Mouse (Mus musculus) megakaryocyte, adult 5-6 weeks (primary cell): ENCODE data around the gene Xpo4. TPM values are rescaled to one million over a fixed set of nuclear protein-coding genes. Genes with fewer than 3 reads are reported as not detected.
A peak's percentile ranks its signal among the peaks of the same experiment; 100 is the strongest.
"Not testable (repeated sequence)": the region's sequence is repeated elsewhere in the genome, so short reads cannot be mapped to it uniquely, and the experiment has no call there.

Source experiments
- ATAC-seq: 2 replicates; pipeline ENCODE4 v1.8.0; 2016; ENCODE audit warnings: mild to moderate bottlenecking, inconsistent platforms; ENCODE audit not compliant: poor library complexity, severe bottlenecking
- total RNA-seq, 2 experiments: library from RNA; stranded (forward) in 1 of 2; stranded (reverse) in 1 of 2; fragments of 153-499, 151-499 nt in 1 of 2; fragments of 221-1000, 200-1000 nt in 1 of 2; gene quantifications; 2 replicates each; pipeline versions ENCODE4 v1.2.3 to v1.2.4; 2015 to 2017

Xpo4 gene
- 12.6 and 14.2 TPM in 2 replicates for total RNA-seq (2015)
- 17.1 and 19.6 TPM in 2 replicates for total RNA-seq (2017)

GRCm38 (mm10) chr14:57664822-57665627 is at the start of gene Xpo4:
Gene Xpo4, minus strand, starts transcription at chr14:57665430.
- ATAC-seq, result peak; percentile 93

GRCm38 (mm10) chr14:57712884-57713283 is 47.7 kb upstream of the Xpo4 start:
- peak; percentile 93 for ATAC-seq

- ATAC-seq, result no peak
Measured at GRCm38 (mm10) chr14:57711059-57711458, 45.8 kb upstream of the Xpo4 start.

- no peak for ATAC-seq
Measured at GRCm38 (mm10) chr14:57709171-57709570, 43.9 kb upstream of the Xpo4 start.

GRCm38 (mm10) chr14:57708580-57708979 is 43.4 kb upstream of the Xpo4 start:
- no peak for ATAC-seq

GRCm38 (mm10) chr14:57707100-57707893 is 42.1 kb upstream of the Xpo4 start:
- no peak for ATAC-seq

GRCm38 (mm10) chr14:57706760-57707099 is 41.5 kb upstream of the Xpo4 start:
- no peak for ATAC-seq

GRCm38 (mm10) chr14:57705759-57706158 is 40.5 kb upstream of the Xpo4 start:
- no peak for ATAC-seq

- ATAC-seq, result no peak
Measured at GRCm38 (mm10) chr14:57705075-57705474, 39.8 kb upstream of the Xpo4 start.

- peak; percentile 47; the same call in 1 of the 2 replicates for ATAC-seq
Measured at GRCm38 (mm10) chr14:57701915-57702477, 36.8 kb upstream of the Xpo4 start.

- ATAC-seq, result no peak
Measured at GRCm38 (mm10) chr14:57699461-57699970, 34.3 kb upstream of the Xpo4 start.

- no peak for ATAC-seq
Measured at GRCm38 (mm10) chr14:57699016-57699415, 33.8 kb upstream of the Xpo4 start.

GRCm38 (mm10) chr14:57696066-57696465 is 30.8 kb upstream of the Xpo4 start:
- no peak for ATAC-seq

GRCm38 (mm10) chr14:57695550-57695949 is 30.3 kb upstream of the Xpo4 start:
- peak; percentile 67 for ATAC-seq

- no peak for ATAC-seq
Measured at GRCm38 (mm10) chr14:57694246-57694645, 29.0 kb upstream of the Xpo4 start.

GRCm38 (mm10) chr14:57692517-57693130 is 27.4 kb upstream of the Xpo4 start:
- peak; percentile 37; the same call in 1 of the 2 replicates for ATAC-seq

GRCm38 (mm10) chr14:57691316-57691715 is 26.1 kb upstream of the Xpo4 start:
- ATAC-seq, result no peak

GRCm38 (mm10) chr14:57690681-57691080 is 25.5 kb upstream of the Xpo4 start:
- no peak for ATAC-seq

GRCm38 (mm10) chr14:57688066-57688465 is 22.8 kb upstream of the Xpo4 start:
- not testable (repeated sequence) for ATAC-seq

GRCm38 (mm10) chr14:57687441-57687840 is 22.2 kb upstream of the Xpo4 start:
- no peak for ATAC-seq

- ATAC-seq, result no peak
Measured at GRCm38 (mm10) chr14:57686647-57687046, 21.4 kb upstream of the Xpo4 start.
